Mouse (Mus musculus) adrenal gland, postnatal 0 days (tissue): ENCODE data around the gene Agpat4. TPM values are rescaled to one million over a fixed set of nuclear protein-coding genes. Genes with fewer than 3 reads are reported as not detected.

Experiments
- polyA plus RNA-seq: library from polyadenylated mRNA; unstranded; fragments of >200 nt; fragmentation: Nextera tagmentation; extraction: Ambion mirVana; gene quantifications from 2 replicates; pipeline ENCODE4 v1.2.1, GENCODE M21; 2015

The Agpat4 gene
- 27.3 and 32.5 TPM in 2 replicates for polyA plus RNA-seq

DNA sequence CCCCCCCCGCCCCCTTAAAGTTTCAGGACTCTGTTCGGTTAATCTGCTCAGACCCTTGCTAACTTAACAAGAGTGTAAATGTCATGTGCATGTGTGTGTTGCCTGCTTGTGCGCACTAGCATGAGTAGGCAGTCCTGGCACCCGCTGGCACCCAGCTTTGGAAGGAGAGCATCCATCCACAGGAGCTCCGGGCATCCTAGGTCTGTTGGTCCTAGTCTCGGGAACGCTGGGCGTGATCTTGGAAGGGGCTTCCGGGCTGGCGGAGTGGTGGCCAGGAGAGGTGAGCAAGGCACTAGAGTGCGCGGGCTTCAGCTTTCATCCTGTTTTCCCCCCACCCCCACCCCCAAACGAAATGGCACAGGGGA lies at the start of gene Agpat4:
Agpat4 (plus strand) TSS at position 144 of the 365 bp plus-strand sequence.

Other genes starting within 250 kb of the Agpat4 start
- 29.3 and 34.9 TPM in 2 replicates for gene Map3k4, start 200.1 kb downstream of the Agpat4 start, polyA plus RNA-seq